Mouse (Mus musculus) intestine, postnatal 0 days (tissue): ENCODE results near the gene Lrrc3. TPM values are rescaled to one million over a fixed set of nuclear protein-coding genes. Genes with fewer than 3 reads are reported as not detected.

Experiments used
- ATAC-seq: fragments of 200-750 bp; cut with Nextera tagmentation; 2 replicates; pipeline ENCODE4 v1.8.0; 2017; ENCODE audit warnings: mild to moderate bottlenecking, moderate TSS enrichment, moderate library complexity
- H3K27ac ChIP-seq: fragments of 300-500 bp; sonication (generic); 2 replicates; pipeline ENCODE4 v1.5.1; 2014; ENCODE audit warnings: mild to moderate bottlenecking, low read depth, low read length, moderate library complexity
- H3K27me3 ChIP-seq: fragments of 300-500 bp; sonication (generic); replicated peaks from 2 replicates; pipeline ENCODE4 v1.6.1; 2014; ENCODE audit warnings: low read length, mixed read lengths; ENCODE audit not compliant: control insufficient read depth, insufficient read depth
- H3K36me3 ChIP-seq: fragments of 300-500 bp; sonication (generic); 2 replicates; pipeline ENCODE4 v1.6.1; 2014; ENCODE audit warnings: mild to moderate bottlenecking, moderate library complexity; ENCODE audit not compliant: control insufficient read depth, insufficient read depth
- H3K4me1 ChIP-seq: fragments of 300-500 bp; sonication (generic); replicated peaks from 2 replicates; pipeline ENCODE4 v1.6.1; 2014; ENCODE audit warnings: antibody characterized with exemption, low read length, mixed read lengths; ENCODE audit not compliant: control insufficient read depth, insufficient read depth
- H3K4me2 ChIP-seq: fragments of 300-500 bp; sonication (generic); replicated peaks from 2 replicates; pipeline ENCODE4 v1.6.1; 2014; ENCODE audit warnings: low read depth, mild to moderate bottlenecking, moderate library complexity
- H3K4me3 ChIP-seq: fragments of 300-500 bp; sonication (generic); 2 replicates; pipeline ENCODE4 v1.5.1; 2014; ENCODE audit warnings: low read depth, low read length
- H3K9ac ChIP-seq: fragments of 300-500 bp; sonication (generic); 2 replicates; pipeline ENCODE4 v1.6.1; 2014; ENCODE audit warnings: mild to moderate bottlenecking, low read depth, low read length
- H3K9me3 ChIP-seq: fragments of 300-500 bp; sonication (generic); 2 replicates; pipeline ENCODE4 v1.6.1; 2016; ENCODE audit warnings: mixed run types; ENCODE audit not compliant: control insufficient read depth
- CTCF ChIP-seq: sonication (generic); IDR thresholded peaks from 2 replicates; pipeline ENCODE4 v1.5.1; 2016; ENCODE audit warnings: low read depth, mild to moderate bottlenecking, control low read depth, antibody characterized with exemption, moderate library complexity
- WGBS: fragments of 180-500 bp; shearing (Covaris S2); extraction: QIAGEN DNeasy Blood & Tissue Kit; methylation state at CpG from one replicate; pipeline ENCODE4 v1.1.7; 2014; 5-methylcytosine and 5-hydroxymethylcytosine counted together
- polyA plus RNA-seq: library from polyadenylated mRNA; unstranded; fragments of >200 nt; fragmentation: Nextera tagmentation; extraction: Ambion mirVana; gene quantifications from 2 replicates; pipeline ENCODE4 v1.2.1, GENCODE M21; 2015

The Lrrc3 gene
- polyA plus RNA-seq, 1 experiment from 2014 or later: 2.1 TPM

- Histone ChIP-seq H3K9me3 (no peaks in the 10 kb centered on the region), H3K4me2 (no peak overlapping the region), H3K9ac (no peak overlapping the region), H3K27me3 (no peaks in the 10 kb centered on the region), H3K27ac (no peak overlapping the region), H3K4me1 (no peaks in the 10 kb centered on the region), H3K4me3 (no peak overlapping the region), H3K36me3 (no peaks in the 10 kb centered on the region)
- ATAC-seq: no peak
- WGBS: 62% methylated on average over 3 of the region's 3 CpGs
- TF ChIP-seq CTCF: no peak; the same call in 1 of the 2 replicates
Observed at GRCm38 (mm10) chr10:77880305-77880704, 22.0 kb downstream of the Lrrc3 start.

- no peaks in the 10 kb centered on the region for H3K9me3 ChIP-seq
- no peaks in the 10 kb centered on the region for H3K4me1 ChIP-seq
- no peak overlapping the region for H3K27ac ChIP-seq
- no peaks in the 10 kb centered on the region for H3K36me3 ChIP-seq
- peak; percentile 67 for TF ChIP-seq CTCF
- no peak overlapping the region for H3K4me2 ChIP-seq
- H3K27me3 ChIP-seq: no peaks in the 10 kb centered on the region
- WGBS: 65% methylated on average over 6 of the region's 6 CpGs
- no peak for ATAC-seq
- H3K9ac ChIP-seq: no peak overlapping the region
- no peak overlapping the region for H3K4me3 ChIP-seq
Observed at GRCm38 (mm10) chr10:77878985-77879384, 23.4 kb downstream of the Lrrc3 start.

- Histone ChIP-seq H3K27ac (no peak overlapping the region), H3K27me3 (no peaks in the 10 kb centered on the region), H3K9me3 (no peaks in the 10 kb centered on the region), H3K36me3 (no peaks in the 10 kb centered on the region), H3K4me1 (no peaks in the 10 kb centered on the region), H3K4me2 (no peak overlapping the region), H3K4me3 (no peak overlapping the region), H3K9ac (no peak overlapping the region)
- WGBS: 86% methylated on average over 7 of the region's 7 CpGs
- no peak for TF ChIP-seq CTCF
- ATAC-seq: no peak
Observed at GRCm38 (mm10) chr10:77869651-77870050, 32.7 kb downstream of the Lrrc3 start.

- ATAC-seq: no peak
- H3K36me3 ChIP-seq: no peaks in the 10 kb centered on the region
- H3K4me3 ChIP-seq: no peak overlapping the region
- no peaks in the 10 kb centered on the region for H3K4me1 ChIP-seq
- WGBS: 20% methylated on average over 1 of the region's 1 CpGs
- no peaks in the 10 kb centered on the region for H3K27me3 ChIP-seq
- H3K27ac ChIP-seq: no peak overlapping the region
- no peak overlapping the region for H3K4me2 ChIP-seq
- no peak overlapping the region for H3K9ac ChIP-seq
- TF ChIP-seq CTCF: no peak
- H3K9me3 ChIP-seq: no peaks in the 10 kb centered on the region
Observed at GRCm38 (mm10) chr10:77867546-77867945, 34.8 kb downstream of the Lrrc3 start.

GRCm38 (mm10) chr10:77864762-77865143 lies 37.6 kb downstream of the Lrrc3 start:
- 36% methylated on average over 11 of the region's 11 CpGs for WGBS
- H3K27me3 ChIP-seq: no peaks in the 10 kb centered on the region
- no peaks in the 10 kb centered on the region for H3K36me3 ChIP-seq
- no peak overlapping the region for H3K9ac ChIP-seq
- no peaks in the 10 kb centered on the region for H3K4me1 ChIP-seq
- H3K27ac ChIP-seq: no peak overlapping the region
- no peak for ATAC-seq
- no peak for TF ChIP-seq CTCF
- H3K9me3 ChIP-seq: no peaks in the 10 kb centered on the region
- peak overlapping the region; percentile 57 for H3K4me2 ChIP-seq
- H3K4me3 ChIP-seq: peak overlapping the region; percentile 22

GRCm38 (mm10) chr10:77864067-77864761 lies 38.1 kb downstream of the Lrrc3 start:
- TF ChIP-seq CTCF: peak; percentile 51
- H3K4me1 ChIP-seq: no peaks in the 10 kb centered on the region
- WGBS: 28% methylated on average over 14 of the region's 14 CpGs
- H3K9me3 ChIP-seq: no peaks in the 10 kb centered on the region
- peak overlapping the region; percentile 57 for H3K4me2 ChIP-seq
- no peaks in the 10 kb centered on the region for H3K27me3 ChIP-seq
- peak; percentile 93 for ATAC-seq
- no peaks in the 10 kb centered on the region for H3K36me3 ChIP-seq
- no peak overlapping the region for H3K9ac ChIP-seq
- no peak overlapping the region for H3K27ac ChIP-seq
- H3K4me3 ChIP-seq: peak overlapping the region; percentile 22

GRCm38 (mm10) chr10:77861675-77862074 lies 40.7 kb downstream of the Lrrc3 start, which contains the start of gene Gm3285:
Gene Gm3285 (plus strand): TSS chr10:77861975.
- ATAC-seq: no peak

More at GRCm38 (mm10) chr10:77861675-77862074, 40.7 kb downstream of the Lrrc3 start, which contains the start of gene Gm3285:
- TF ChIP-seq CTCF: no peak
- no peaks in the 10 kb centered on the region for H3K9me3 ChIP-seq
- no peaks in the 10 kb centered on the region for H3K36me3 ChIP-seq
- H3K4me1 ChIP-seq: no peaks in the 10 kb centered on the region
- no peak within 1 kb of the TSS for H3K9ac ChIP-seq
- H3K27ac ChIP-seq: no peak within 1 kb of the TSS
- no peak within 1 kb of the TSS for H3K4me3 ChIP-seq
- WGBS: 55% methylated on average over 7 of the region's 7 CpGs
- no peak within 1 kb of the TSS for H3K4me2 ChIP-seq
- H3K27me3 ChIP-seq: no peaks in the 10 kb centered on the region
